Mouse (Mus musculus) lung, adult 18-20 months (tissue): ENCODE results near the gene Vamp9.

Experiments used
- DNase-seq, 2 experiments: peaks; one replicate each; pipeline ENCODE4 v3.0.0; 2022; ENCODE audit warnings: mixed read lengths in 2 of 2

Gene Vamp9

DNA sequence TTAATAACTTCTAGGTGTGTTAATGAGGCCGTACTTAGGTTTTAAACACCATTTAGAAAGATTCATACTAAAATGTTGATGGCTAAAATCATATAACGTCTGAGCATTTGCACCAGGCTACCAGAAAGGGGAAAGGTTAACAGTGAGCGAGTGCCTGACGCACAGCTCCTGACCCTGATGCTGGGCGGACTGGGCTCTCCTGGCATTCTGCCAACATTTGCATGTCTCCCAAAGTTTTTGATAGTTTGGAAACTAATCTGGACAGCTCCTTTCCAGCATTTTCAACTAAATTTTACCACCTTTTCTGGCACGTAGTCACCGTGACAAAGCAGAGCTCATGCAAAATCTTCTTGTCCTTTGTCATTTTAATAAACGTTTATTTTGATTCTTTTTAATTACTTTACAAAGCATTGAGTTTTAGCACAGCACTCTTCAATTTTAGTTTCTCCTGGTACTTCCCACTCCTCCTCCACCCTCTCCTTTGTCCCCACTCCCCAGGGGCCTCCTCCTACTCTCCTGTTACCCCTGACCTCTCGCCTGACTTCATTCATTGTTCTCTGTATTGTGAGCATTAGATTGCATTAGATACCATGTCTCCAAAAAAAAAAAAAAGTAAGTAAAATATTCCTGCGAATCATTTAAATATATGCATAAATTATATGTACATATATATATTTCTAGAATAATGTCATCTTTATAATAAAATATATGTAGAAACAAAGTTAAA lies 35.9 kb downstream of the Vamp9 start:
- DNase-seq = no peak

DNA sequence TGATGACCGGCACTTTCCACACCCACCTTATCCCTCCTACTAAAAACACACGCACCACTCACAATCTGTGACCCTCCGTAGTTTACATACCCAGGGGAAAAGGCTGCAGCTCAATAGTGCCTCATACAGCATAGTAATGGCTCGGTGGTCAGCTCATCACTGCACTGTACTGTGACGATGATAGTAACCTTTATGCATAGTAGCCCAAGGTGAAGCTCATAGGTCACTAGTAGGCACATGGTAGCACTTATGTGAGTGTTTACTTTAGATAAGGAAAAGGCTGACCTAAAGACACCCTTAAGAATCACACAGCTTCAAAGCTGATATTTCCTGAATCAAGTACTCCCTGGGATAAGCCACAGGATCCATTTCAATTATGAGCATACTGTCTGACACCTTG lies 46.5 kb downstream of the Vamp9 start:
- DNase-seq = no peak

DNA sequence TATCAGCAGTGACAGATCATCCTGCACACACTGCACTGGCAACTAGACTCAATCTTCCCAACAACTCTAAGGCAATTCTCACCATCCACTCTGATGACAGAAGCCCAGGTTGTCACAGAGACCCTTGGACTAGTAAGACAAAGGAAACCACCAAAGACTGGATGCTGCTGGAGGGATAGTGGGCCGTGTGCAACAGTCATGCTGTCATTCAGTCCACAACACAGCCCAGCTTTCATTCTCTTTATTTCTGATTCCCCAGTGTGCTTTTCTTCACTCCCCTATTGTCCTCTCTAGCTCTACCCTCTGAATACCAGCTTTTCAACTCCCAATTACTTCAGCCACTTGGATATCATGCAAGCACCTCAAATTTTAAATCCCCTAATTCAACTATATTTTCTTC lies 47.8 kb downstream of the Vamp9 start:
- no peak for DNase-seq

DNA sequence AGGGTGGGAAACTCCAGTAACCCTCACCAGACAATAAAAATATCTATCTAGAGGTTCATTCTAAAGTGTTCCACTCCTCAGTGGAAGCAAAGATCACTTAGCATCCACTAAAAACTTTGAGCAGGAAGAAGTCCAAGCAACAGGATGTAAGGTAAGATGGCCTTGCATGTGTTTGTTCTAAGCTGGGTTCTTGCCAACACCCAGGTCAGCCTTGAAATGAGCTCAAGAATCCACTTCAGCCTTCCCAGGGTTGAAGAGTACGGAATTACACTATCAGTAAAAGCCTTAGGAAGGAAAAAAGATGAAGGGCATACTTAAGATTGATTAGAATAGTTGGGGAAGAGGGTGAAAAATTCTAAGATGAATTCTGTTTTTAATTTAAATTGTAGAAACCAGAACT lies 52.6 kb downstream of the Vamp9 start:
- DNase-seq = peak; percentile 39 to 50

DNA sequence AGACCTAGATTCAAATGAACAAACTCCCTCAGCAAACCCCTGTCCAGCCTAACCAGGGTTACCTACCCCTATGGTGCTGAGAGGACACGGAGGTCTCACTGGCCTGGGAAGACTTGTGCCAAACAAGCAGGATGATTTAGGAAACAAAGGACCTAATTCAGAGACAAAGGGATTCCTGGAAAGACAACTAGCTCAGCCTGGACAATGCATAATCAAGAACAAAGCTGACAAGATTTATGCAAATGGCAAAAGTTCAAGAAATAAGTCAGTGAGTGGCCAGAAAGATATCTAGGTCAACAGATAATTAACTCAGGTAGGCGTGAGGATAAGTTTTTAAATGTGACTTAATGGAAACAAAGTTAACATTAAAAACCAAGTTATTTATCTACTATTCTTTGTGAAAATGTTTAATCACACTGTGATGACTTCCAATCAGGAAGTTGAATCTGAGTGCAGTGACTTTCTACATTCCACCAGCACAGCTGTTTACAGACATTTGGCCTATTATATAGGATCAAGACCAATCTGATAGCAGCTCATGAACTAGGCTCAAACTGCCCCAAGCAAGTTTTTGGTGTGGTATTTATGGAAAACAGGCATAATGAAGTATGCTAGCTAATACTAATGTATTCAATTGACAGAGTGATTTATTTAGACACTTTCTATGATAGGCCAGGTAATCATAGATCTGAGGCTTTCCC lies 53.3 kb downstream of the Vamp9 start:
- no peak for DNase-seq

DNA sequence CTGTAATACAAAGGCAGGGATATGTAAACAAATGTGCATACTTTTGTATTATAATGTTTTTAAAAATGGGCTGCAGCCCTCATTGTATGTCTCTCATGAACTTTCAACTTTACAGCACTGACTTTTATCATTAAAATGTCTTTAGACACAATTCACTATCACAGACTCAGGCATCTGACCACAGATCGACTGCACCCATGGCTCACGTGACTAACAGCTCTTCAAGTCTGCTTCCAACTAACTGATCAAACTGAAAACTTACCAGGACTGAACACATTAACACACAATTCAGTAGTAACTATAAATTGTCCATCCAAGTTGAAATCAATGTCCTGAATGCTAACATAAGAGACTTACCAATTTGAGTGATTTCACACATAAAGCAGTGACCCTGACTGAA lies 53.9 kb downstream of the Vamp9 start:
- DNase-seq = no peak

DNA sequence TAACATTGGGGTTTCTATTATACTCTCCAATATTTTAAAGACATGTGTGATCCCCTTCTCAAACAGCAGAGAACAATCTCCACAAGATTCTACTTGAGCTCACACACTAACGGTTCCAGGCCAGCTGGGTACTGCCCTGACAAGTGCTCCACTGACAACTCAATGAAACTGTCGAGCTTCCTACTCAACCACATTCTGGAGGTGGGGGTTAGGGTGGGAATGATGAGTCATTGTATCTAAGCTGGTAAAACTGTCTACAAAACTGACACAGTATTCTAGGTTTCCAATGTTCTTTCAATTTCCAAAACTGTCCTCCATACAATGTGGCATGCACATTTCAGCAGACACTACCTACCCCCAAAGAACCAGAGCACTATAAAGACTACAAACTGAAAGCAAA lies 67.9 kb downstream of the Vamp9 start:
- DNase-seq = peak in 1 of 2 experiments; percentile 16

DNA sequence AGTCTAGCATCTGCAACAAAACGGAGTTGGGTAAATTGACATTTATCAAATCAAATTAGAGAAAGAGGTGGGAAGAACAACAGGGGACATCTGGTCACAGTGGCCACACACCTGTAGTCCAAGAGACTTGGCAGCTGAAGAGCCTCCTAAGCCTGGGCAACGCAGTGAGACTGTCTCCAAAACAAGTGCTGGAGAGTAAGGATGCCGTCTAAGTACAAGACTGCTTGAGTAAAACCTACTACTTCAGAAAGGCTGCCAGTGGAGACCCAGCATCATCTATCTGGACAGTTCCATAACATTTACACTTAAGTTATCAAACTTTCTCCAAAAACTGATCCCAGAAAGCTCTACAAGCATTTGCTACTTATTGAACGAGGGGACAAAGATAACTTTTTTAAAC lies 69.0 kb downstream of the Vamp9 start:
- no peak for DNase-seq

DNA sequence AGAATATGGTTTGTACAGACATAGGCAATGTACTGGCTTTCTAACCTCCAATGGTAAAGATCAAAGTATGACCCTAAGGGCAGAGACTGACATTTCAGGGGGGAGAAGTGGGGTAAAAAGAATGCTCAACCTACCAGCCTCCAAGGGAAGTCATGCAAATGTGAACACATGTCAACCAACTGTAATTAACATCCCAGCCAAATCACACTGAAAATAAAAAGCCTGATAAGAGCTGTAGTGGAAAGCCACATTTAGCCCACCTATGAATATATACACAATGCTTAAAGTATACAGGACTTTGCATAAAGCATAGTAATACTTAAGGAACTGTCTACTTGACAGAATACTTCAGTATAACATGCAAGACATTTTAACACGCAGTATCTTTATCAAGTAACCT lies 69.7 kb downstream of the Vamp9 start:
- no peak for DNase-seq

DNA sequence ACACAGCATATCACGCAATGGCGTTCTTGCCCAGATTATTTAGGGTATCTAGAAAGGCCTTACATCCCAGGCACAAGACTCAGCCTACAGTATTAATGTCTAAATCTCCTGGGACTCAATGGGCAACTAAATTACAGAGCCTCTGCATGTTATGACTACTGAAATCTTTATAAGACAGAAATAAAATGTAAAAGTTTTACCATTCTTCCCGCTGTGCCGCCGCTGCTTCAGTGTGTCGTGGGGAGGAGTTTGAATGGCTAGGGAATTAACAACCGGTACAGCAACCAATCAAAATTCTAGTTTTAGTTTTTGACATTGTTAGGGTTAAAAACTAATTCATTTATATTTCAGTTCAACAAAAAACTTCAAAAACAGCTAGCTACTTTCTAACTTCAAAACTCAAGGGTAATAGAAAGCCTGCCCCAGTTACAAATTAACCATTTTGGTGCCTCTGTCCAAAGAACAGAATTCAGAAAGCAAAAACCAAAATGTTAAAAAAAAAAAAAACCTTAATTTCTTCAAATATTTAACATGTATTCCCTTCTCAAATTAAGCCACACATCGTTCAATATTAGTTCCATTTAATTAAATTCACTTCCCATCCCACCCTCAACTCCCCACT lies 70.4 kb downstream of the Vamp9 start:
- DNase-seq = no peak

DNA sequence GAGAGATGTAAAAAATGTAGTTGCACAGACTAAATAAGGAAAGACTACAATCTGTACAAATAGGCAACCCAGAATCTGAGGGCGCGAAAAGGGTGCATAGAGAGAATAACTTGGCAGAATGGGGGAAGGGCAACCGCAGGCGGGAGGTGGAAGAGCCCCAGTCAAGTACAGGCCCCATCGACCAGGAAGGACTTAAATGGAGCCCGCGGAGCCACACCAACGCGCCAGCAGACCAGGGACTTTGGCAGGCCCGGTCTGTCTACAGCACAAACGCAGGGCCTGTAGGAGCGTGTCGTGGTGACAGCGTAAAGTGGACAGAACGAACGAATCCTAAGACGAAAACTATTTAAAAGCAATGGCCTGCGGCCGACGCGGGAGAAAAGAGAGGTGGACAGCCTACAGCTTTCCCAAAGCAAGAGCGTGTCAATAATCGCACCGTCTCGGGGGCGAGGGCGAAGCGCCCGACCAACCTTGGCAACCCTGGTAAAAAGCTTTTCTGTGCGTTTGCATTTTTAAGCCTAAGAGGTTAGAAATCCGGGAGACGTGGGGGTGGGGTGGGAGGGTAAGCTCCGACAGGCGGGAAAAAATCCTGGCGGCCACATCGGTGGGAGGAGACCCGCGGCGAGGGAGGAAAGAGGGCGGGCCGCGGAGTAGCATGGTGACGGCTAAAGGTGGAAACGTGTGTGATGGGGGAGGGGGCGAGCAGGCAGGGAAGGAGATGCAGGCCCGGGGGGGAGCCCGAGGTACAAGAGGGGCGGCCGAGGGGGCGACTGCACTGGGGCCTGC lies 71.7 kb downstream of the Vamp9 start:
- DNase-seq = peak; percentile 85 to 88

DNA sequence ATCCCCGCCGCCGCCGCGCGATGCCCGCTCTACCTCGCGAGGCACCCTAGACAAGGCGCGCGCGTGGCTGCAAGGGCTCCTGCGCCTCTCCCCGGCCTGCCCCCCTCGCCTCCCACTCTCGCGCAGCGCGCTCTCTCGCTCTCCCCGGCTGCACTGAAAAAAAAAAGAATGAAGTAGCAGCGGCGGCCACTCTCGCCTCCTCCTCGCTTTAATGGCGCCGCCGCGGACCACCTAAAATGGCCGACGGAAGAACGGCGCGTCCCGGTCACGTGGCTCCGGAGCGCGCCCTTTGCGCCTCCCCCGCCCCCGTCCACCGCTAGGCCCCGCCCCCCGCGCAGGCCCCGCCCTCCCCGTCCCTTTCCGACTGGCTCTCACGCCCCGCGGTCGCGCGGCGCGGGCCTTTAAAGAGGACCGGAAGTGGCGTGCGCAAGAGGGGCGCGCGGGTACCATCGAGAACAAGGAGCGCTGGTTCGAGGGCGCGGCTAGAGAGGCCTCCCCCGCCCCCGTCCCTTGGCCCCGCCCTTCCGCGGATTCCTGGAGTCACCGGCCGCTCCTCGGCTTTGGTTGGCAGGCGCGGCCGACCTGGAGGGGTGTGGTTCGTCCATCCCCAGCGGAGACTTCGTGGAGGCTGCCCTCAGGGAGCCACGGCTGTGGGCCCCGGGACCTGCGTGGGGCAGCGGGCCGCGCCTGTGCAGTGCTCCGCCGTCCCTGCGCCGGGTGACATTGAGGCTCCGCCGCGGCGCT lies 72.8 kb downstream of the Vamp9 start, which contains the start of the genes Hnrnpd and 4930524J08Rik:
Gene Hnrnpd (minus strand): TSS at position 240 of the 744 bp plus-strand sequence.
Gene 4930524J08Rik (plus strand): TSS at position 363 of the 744 bp plus-strand sequence.
- DNase-seq = peak; percentile 96 to 97

DNA sequence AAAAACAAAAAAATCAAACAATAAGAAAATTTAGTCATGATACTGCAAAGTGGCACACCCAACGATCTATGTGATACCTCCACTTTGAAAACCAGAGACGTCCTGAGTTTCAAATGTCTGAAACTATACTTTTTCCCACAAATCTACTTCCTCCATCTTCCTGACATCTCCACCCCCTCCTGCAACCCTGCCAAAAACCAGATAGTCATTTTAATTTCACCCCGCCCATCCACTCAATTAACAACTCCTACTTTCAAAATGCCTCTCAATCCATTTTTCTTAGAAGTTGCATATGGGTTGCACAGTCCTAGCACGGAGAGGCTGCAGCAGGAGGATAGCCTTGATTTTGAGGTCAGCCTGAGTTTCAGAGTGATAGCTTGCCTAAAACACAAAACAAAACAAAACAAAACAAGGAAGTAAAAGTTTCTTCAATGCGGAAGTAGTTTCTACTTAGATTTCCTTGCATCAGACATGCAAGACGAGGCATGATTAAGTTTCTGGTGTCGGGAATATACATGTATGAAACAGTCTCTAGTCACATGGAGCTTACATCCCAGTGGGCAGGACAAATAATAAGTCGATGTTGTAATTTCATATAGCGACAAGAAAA lies 77.5 kb downstream of the Vamp9 start:
- DNase-seq = no peak

DNA sequence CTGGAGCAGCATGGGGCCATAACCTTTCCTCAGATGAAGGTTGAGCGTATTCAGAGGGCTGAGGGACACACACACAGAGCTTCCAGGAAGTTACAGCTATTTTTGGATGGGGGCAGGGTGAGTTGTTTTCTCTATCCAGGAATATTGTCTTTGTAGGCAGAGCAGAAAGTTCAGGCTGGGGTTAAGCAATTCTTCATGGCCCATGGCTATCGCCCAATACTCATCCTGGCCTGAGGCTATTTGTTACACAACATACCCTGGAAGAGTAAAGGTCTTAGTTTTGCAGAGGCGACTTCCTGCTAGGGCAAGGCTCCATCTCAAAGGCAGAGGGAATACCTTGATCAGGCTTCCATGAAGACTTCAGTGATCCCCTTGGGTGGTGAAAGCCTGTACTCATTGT lies 88.1 kb downstream of the Vamp9 start:
- DNase-seq = no peak

DNA sequence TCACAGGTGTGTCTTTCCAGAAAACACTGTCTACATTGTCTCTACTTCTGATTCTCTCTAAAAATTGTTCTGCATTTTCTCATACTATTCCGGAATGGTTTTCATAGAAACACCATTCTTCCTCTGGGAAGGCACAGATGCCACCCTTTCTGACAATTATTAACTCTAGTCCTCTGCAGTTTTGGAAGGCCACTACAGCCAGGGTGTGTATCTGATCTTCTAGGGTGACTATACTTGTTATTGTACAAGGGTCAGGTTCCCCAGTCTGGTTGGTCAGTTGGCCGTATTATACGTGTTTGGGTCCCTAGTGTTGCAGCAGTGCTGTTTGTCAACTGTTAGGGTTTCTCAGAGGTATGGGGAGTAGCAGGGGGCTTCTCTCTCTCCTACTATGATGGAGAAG lies 88.6 kb downstream of the Vamp9 start:
- DNase-seq = no peak

DNA sequence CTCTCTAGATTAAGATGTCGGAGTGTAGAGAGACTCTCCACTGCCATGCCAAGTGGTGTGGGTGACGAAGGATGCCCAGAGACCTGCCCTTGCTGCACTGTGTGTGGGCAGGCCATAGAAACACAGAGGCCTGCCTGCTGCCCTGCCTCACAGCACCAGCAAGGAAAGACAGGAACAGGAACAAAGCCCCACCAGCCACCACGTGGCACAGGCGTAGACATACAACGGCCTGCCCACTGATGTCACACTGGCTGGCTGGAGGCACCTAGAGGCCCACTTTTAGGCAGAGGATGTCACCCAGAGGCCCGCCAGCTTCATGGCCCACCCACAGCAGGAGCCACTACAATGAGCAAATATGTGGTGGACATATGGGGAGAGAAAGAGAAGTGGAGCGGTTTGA lies 94.0 kb downstream of the Vamp9 start:
- no peak for DNase-seq

DNA sequence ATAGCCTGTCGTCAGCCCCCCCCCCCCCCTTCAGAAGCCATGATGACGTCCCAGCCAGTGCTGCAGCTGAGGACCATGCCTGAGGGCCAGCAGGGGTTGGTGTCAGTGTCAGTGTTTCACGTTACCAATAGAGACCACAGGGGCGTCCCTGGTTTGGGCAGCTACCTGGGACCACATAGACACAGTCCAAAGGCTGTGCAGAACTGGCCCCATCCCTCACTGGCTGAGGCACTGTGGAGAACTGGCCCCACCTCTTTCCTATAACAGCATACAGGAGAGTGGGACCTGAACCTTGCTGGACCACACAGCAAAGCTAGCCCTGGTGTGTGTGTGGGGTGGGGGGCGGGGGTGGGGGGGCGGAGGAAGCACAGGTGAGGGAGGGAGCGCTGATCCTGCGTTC lies 94.4 kb downstream of the Vamp9 start:
- DNase-seq = no peak
